Comparison of ENCODE assay signal across 8 mouse cellular contexts in the genomic region with DNA sequence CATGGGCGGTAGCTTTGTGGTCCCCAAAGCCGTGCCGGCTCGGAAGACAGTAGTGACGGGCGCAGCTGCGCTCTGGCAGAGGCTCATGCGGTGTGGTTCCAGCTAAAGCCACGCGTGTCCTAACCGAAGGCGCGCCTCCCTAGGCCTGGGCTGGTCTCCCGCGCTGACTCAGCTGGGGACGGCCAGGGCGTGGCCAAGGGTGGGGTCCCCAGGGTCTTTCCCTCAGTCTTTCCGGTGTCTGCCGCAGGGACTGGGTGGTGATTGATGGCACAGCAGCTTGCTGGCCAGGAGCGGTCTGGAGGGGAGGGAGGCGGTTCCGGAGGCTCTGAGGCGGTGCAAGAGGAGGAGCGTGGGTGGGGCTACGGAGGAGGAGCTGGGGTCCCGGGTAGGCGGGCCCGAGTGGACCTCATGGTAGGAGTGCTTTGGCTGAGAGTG. TPM values are rescaled to one million over a fixed set of nuclear protein-coding genes. Genes with fewer than 3 reads are reported as not detected.
DNase-seq lines count a peak whose midpoint lies in the region; ATAC-seq and TF ChIP-seq lines count a peak whose summit lies in the region.

No protein-coding gene starts in this region.

- peak; percentile 8; the same call in 1 of the 2 replicates for TF ChIP-seq CTCF in gastrocnemius, adult 2 months (IDR thresholded peaks at IDR 0.05)
- TF ChIP-seq CTCF in hindbrain, postnatal 0 days (IDR thresholded peaks at IDR 0.05; ENCODE audit: low read depth) = no peak

- H3K27ac ChIP-seq in gastrocnemius, adult 2 months = peak overlapping the region; percentile 97
- no peak overlapping the region for H3K27ac ChIP-seq in hindbrain, postnatal 0 days

- ATAC-seq in hindbrain, postnatal 0 days = peak; percentile 93
- ATAC-seq in megakaryocyte progenitor cell, adult 5-6 weeks (replicated peaks; ENCODE audit: poor library complexity) = peak; percentile 73

- H3K9ac ChIP-seq in hindbrain, postnatal 0 days (replicated peaks; ENCODE audit: low read length) = peak overlapping the region; percentile 25

- no peaks in the 10 kb centered on the region for H3K36me3 ChIP-seq in hindbrain, postnatal 0 days (ENCODE audit: insufficient read depth, low read length)

- 0% methylated on average over 28 of the region's 28 CpGs for WGBS in hindbrain, postnatal 0 days

- peaks cover 14% of the 10 kb centered on the region; the same call in 1 of the 2 replicates for H3K4me1 ChIP-seq in hindbrain, postnatal 0 days (ENCODE audit: insufficient read depth, low read length)

- H3K4me3 ChIP-seq in gastrocnemius, adult 2 months = peak overlapping the region; percentile 83
- peak overlapping the region; percentile 42 for H3K4me3 ChIP-seq in hindbrain, postnatal 0 days (ENCODE audit: low read length)

- no peaks in the 10 kb centered on the region for H3K9me3 ChIP-seq in hindbrain, postnatal 0 days (ENCODE audit: low read length)

- peak; percentile 89 for DNase-seq in T-cell, adult 2 months (ENCODE audit: low spot score)
- peak; percentile 47 to 71 for DNase-seq in cerebellum, postnatal 4 days (ENCODE audit: low spot score in 2 of 2)
- DNase-seq in gastrocnemius, adult 2 months = peak; percentile 96
- DNase-seq in hindbrain, postnatal 0 days (ENCODE audit: low spot score) = peak; percentile 81
- peak; percentile 79 to 94 for DNase-seq in left cerebral cortex, postnatal 10 days (ENCODE audit: extremely low spot score in 1 of 2, low spot score in 2 of 2)
- peak; percentile 79 for DNase-seq in right cerebral cortex, postnatal 14 days
- peak; percentile 90 for DNase-seq in urinary bladder, postnatal 25 days (ENCODE audit: low spot score)

- intact Hi-C loops in gastrocnemius, adult 2 months (cut with DNase I) = no loop called here
- intact Hi-C loops in left cerebral cortex, postnatal 10 days (cut with DNase I) = no loop called here

- no peaks in the 10 kb centered on the region for H3K27me3 ChIP-seq in hindbrain, postnatal 0 days (ENCODE audit: insufficient read depth, low read length)

- H3K4me2 ChIP-seq in hindbrain, postnatal 0 days (ENCODE audit: low read depth, low read length) = peak overlapping the region; percentile 87

RNA-seq across cellular contexts. Expression of a gene that starts 54.2 kb away (rescaled TPM):
- total RNA-seq in gastrocnemius, adult 2 months (2021) = 100 to 1,000 TPM; 131 to 149 TPM
- total RNA-seq in hindbrain, postnatal 0 days (2014; rRNA removed) = 20.5 and 26.9 TPM in 2 replicates
- polyA plus RNA-seq in hindbrain, postnatal 0 days (2015; fragmentation: Nextera tagmentation; extraction: Ambion mirVana) = 37.5 and 37.8 TPM in 2 replicates
- total RNA-seq in left cerebral cortex, postnatal 10 days (2021) = 10 to 100 TPM; 71.3 to 79.0 TPM
- 70.8 and 70.9 TPM in 2 replicates for total RNA-seq in megakaryocyte progenitor cell, adult 5-6 weeks (2015)
- 121 and 127 TPM in 2 replicates for total RNA-seq in megakaryocyte progenitor cell, adult 5-6 weeks (2017)
